Mouse (Mus musculus): ENCODE measurements around the gene Efl1. TPM values are rescaled to one million over a fixed set of nuclear protein-coding genes. Genes with fewer than 3 reads are reported as not detected.
"Not testable (repeated sequence)": the region's sequence is repeated elsewhere in the genome, so short reads cannot be mapped to it uniquely, and the experiment has no call there.

The Efl1 gene
- total and polyA plus RNA-seq, 2 experiments from 2014 or later, result 14.1 to 20.6 TPM

- peak; percentile 49; the same call in 1 of the 2 replicates for ATAC-seq
- TF ChIP-seq CTCF (IDR thresholded peaks at IDR 0.05; ENCODE audit: low read depth), result no peak
- Histone ChIP-seq H3K4me1 (ENCODE audit: insufficient read depth, low read length) (0 out of 2 replicates have a peak, but pooled peaks cover 4% of the 10 kb centered on the region), H3K9ac (replicated peaks; ENCODE audit: low read length) (no peak overlapping the region), H3K27ac (no peak overlapping the region), H3K4me2 (ENCODE audit: low read depth, low read length) (no peak overlapping the region), H3K36me3 (ENCODE audit: insufficient read depth, low read length) (no peaks in the 10 kb centered on the region), H3K27me3 (ENCODE audit: insufficient read depth, low read length) (no peaks in the 10 kb centered on the region), H3K9me3 (ENCODE audit: low read length) (no peaks in the 10 kb centered on the region), H3K4me3 (ENCODE audit: low read length) (no peak overlapping the region)
- no peak for DNase-seq (ENCODE audit: low spot score)
- WGBS, result 44% methylated on average over 5 of the region's 5 CpGs
These were observed 76.7 kb downstream of the Efl1 start for GRCm38 (mm10) chr7:82725006-82725636.

GRCm38 (mm10) chr7:82725741-82726450 lies 77.5 kb downstream of the Efl1 start:
- Histone ChIP-seq H3K27ac (no peak overlapping the region), H3K4me1 (ENCODE audit: insufficient read depth, low read length) (0 out of 2 replicates have a peak, but pooled peaks cover 4% of the 10 kb centered on the region), H3K27me3 (ENCODE audit: insufficient read depth, low read length) (no peaks in the 10 kb centered on the region), H3K4me3 (ENCODE audit: low read length) (no peak overlapping the region), H3K9me3 (ENCODE audit: low read length) (no peaks in the 10 kb centered on the region), H3K4me2 (ENCODE audit: low read depth, low read length) (no peak overlapping the region), H3K36me3 (ENCODE audit: insufficient read depth, low read length) (no peaks in the 10 kb centered on the region), H3K9ac (replicated peaks; ENCODE audit: low read length) (no peak overlapping the region)
- WGBS, result 51% methylated on average over 14 of the region's 14 CpGs
- DNase-seq (ENCODE audit: low spot score), result peak; percentile 46
- no peak for TF ChIP-seq CTCF (IDR thresholded peaks at IDR 0.05; ENCODE audit: low read depth)
- no peak for ATAC-seq

GRCm38 (mm10) chr7:82727066-82727465 lies 78.7 kb downstream of the Efl1 start:
- H3K9ac ChIP-seq (replicated peaks; ENCODE audit: low read length), result no peak overlapping the region
- no peaks in the 10 kb centered on the region for H3K36me3 ChIP-seq (ENCODE audit: insufficient read depth, low read length)
- no peak for DNase-seq (ENCODE audit: low spot score)
- no peak overlapping the region for H3K4me2 ChIP-seq (ENCODE audit: low read depth, low read length)
- 0 out of 2 replicates have a peak, but pooled peaks cover under 1% of the 10 kb centered on the region for H3K4me1 ChIP-seq (ENCODE audit: insufficient read depth, low read length)
- no peak overlapping the region for H3K27ac ChIP-seq
- TF ChIP-seq CTCF (IDR thresholded peaks at IDR 0.05; ENCODE audit: low read depth), result no peak
- H3K27me3 ChIP-seq (ENCODE audit: insufficient read depth, low read length), result no peaks in the 10 kb centered on the region
- 53% methylated on average over 5 of the region's 5 CpGs for WGBS
- no peak overlapping the region for H3K4me3 ChIP-seq (ENCODE audit: low read length)
- no peak for ATAC-seq
- H3K9me3 ChIP-seq (ENCODE audit: low read length), result no peaks in the 10 kb centered on the region

GRCm38 (mm10) chr7:82729009-82729408 lies 80.6 kb downstream of the Efl1 start:
- not testable (repeated sequence) for H3K27ac ChIP-seq; H3K4me1 ChIP-seq (ENCODE audit: insufficient read depth, low read length); H3K4me3 ChIP-seq (ENCODE audit: low read length); ATAC-seq; DNase-seq (ENCODE audit: low spot score); H3K36me3 ChIP-seq (ENCODE audit: insufficient read depth, low read length); H3K4me2 ChIP-seq (ENCODE audit: low read depth, low read length); H3K9ac ChIP-seq (replicated peaks; ENCODE audit: low read length); H3K9me3 ChIP-seq (ENCODE audit: low read length); H3K27me3 ChIP-seq (ENCODE audit: insufficient read depth, low read length)
- WGBS, result 95% methylated on average over 6 of the region's 8 CpGs

- Histone ChIP-seq H3K4me2 (ENCODE audit: low read depth, low read length) (no peak overlapping the region), H3K36me3 (ENCODE audit: insufficient read depth, low read length) (no peaks in the 10 kb centered on the region), H3K9ac (replicated peaks; ENCODE audit: low read length) (no peak overlapping the region), H3K4me3 (ENCODE audit: low read length) (no peak overlapping the region), H3K27me3 (ENCODE audit: insufficient read depth, low read length) (no peaks in the 10 kb centered on the region), H3K27ac (no peak overlapping the region), H3K4me1 (ENCODE audit: insufficient read depth, low read length) (no peaks in the 10 kb centered on the region), H3K9me3 (ENCODE audit: low read length) (no peaks in the 10 kb centered on the region)
- 72% methylated on average over 5 of the region's 5 CpGs for WGBS
- no peak for ATAC-seq
- no peak for DNase-seq (ENCODE audit: low spot score)
- TF ChIP-seq CTCF (IDR thresholded peaks at IDR 0.05; ENCODE audit: low read depth), result no peak
These were observed 84.7 kb downstream of the Efl1 start for GRCm38 (mm10) chr7:82733118-82733517.

GRCm38 (mm10) chr7:82733995-82734394 lies 85.6 kb downstream of the Efl1 start:
- no peak for ATAC-seq
- Histone ChIP-seq H3K4me1 (ENCODE audit: insufficient read depth, low read length) (no peaks in the 10 kb centered on the region), H3K9ac (replicated peaks; ENCODE audit: low read length) (no peak overlapping the region)

More at GRCm38 (mm10) chr7:82733995-82734394, 85.6 kb downstream of the Efl1 start:
- Histone ChIP-seq H3K4me2 (ENCODE audit: low read depth, low read length) (no peak overlapping the region), H3K9me3 (ENCODE audit: low read length) (no peaks in the 10 kb centered on the region), H3K4me3 (ENCODE audit: low read length) (no peak overlapping the region), H3K27ac (no peak overlapping the region), H3K36me3 (ENCODE audit: insufficient read depth, low read length) (no peaks in the 10 kb centered on the region), H3K27me3 (ENCODE audit: insufficient read depth, low read length) (no peaks in the 10 kb centered on the region)
- no peak for DNase-seq (ENCODE audit: low spot score)
- no peak for TF ChIP-seq CTCF (IDR thresholded peaks at IDR 0.05; ENCODE audit: low read depth)
- WGBS, result 84% methylated on average over 6 of the region's 6 CpGs

Measured in hindbrain, postnatal 0 days (tissue).